Mouse (Mus musculus) layer of hippocampus, adult 9-10 months (tissue): ENCODE measurements around the gene Rnf43.

Experiments used
- DNase-seq: peaks from one replicate; pipeline ENCODE4 v3.0.0; 2022; ENCODE audit warnings: low spot score

Gene Rnf43

DNA sequence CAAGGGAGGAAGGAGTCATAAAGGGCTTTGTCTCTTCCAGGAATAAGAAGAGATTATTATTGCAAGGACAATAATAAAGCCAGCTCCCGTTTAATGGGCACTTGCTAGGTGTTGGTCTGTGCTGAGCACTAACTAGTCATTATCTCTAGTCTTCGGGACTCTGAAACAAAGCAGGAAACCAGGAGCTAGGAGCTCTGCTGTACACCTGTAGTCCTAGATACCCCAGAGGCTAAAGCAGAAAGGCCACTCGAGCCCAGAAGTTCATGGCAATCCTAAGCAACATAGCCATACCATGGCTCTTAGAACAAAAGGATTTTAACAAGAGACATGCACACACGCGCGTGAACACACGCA, 47.7 kb downstream of the Rnf43 start:
- DNase-seq = no peak

DNA sequence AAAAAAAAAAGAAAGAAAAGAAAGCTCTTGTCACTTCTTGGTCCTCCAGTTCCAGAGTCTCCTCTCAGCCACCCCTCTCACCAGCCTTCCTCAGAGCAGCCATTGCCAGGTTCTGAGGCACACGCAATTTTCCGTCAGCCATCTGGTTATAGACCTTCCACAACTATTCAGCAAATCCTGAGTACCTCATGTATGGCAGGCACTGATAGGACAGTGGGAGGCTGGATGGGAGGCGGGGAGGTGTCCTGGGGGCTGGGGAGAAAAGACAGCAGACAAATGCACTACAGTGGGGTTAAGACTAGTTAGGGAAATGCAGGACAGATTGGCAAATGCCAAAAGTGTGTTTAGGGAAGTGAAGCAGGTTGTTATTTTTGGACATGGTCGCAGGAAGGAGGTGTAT, 49.7 kb downstream of the Rnf43 start:
- no peak for DNase-seq

DNA sequence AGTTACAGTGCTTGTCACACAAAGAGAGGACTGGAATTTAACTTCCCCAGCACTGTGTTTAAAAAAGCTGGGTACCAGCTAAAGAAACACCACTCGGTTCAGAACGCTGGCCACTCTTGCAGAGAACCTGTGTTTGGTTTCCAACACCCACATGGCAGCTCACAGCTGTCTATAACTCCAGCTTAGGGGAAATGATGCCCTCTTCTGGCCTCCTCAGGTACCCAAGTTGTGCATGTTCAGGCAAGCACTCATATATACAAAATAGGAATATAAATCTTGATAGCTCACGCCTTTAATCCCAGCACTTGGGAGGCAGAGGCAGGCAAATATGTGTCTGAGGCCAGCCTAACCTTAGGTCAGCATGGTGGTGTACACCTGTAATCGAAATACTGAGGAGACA, 53.5 kb downstream of the Rnf43 start:
- no peak for DNase-seq

DNA sequence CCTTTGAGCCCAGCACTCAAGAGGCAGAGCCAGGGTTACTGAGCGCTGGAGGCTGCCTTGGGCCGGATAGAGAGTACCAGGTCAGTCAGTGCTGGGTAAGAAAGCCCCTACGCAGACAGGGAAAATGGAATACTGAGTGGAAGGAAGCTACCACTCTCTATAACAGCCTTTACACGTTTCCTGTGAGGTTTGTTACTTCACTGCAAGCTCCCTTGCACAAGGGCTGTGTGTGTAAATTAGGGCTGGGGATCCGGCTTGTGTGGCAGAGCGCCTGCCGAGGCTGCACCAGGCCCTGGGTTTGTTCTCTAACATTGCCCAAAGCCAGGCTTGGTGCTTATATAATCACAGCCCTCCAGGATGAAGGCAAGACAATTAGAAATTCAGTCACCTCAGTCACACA, 57.0 kb downstream of the Rnf43 start:
- DNase-seq = no peak

DNA sequence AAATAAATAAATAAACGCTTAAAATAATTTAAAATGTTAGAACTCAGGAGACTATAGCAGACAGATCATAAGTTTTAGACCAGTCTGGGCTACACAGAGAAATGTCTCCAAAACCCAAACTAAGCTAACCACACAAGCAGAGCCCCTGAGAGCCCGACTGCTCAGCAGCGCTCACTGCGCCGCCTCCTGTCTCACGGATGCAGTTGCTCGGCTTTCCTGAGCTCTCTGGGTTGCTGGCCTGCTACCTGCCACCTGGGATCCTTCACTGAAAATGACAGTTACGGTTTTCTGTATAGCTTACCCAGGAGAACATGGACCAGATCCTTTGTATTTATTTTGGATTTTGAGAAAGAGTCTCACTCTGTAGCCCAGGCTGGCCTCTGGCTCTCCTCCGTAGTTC, 57.8 kb downstream of the Rnf43 start:
- DNase-seq = no peak

DNA sequence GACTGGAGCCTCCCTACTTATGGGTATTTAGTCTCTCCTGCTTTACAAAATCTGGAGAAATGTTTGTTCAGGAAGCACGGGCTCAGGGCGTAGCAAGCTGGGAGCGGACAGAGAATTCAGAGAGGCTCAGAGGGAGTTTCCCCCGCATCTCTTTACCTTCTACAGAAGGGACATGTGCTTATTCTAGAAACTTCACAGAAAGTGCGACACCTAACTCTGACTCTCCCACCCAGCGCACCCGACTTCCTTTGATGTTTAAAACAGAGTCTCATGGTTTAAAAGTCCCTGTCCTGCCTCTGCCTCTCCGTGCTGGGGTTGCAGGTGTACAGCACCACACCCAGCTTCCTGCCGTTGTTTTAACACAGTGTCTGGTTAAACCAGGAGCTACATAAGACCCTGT, 58.3 kb downstream of the Rnf43 start:
- no peak for DNase-seq

DNA sequence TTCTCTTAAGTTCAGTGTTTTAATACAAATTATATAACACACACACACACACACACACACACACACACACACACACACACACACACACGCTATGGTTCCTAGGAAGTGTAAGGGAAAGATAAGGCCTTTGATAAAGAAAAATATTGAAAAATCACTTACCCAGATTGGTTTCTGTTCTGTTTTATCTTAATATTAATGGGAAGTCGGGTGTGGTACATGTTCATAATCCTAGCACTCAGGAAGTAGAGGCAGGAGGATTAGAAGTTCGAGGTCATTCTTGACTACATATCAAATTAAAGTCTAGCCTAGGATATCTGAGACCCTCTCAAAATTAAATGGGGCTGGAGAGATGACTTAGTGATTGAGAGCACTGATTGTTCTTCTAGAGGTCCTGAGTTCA, 59.6 kb downstream of the Rnf43 start:
- no peak for DNase-seq

DNA sequence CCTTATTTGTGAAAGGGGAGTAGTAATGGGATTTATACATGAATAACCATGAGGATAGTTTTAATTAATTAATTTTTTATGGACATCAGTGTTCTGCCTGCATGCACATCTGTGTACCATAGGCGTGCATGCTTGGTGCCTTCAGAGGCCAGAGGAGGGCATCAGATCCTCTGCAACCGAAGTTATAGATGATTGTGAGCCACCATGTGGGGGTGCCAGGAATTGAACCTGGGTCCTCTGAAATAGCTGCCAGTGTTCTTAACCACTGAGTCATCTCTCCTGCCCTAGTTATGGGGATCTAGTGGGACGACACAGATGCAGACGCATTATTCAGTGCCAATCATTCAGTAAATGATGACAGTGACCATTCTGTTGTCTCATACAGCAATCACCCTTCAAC, 60.4 kb downstream of the Rnf43 start:
- DNase-seq = no peak

DNA sequence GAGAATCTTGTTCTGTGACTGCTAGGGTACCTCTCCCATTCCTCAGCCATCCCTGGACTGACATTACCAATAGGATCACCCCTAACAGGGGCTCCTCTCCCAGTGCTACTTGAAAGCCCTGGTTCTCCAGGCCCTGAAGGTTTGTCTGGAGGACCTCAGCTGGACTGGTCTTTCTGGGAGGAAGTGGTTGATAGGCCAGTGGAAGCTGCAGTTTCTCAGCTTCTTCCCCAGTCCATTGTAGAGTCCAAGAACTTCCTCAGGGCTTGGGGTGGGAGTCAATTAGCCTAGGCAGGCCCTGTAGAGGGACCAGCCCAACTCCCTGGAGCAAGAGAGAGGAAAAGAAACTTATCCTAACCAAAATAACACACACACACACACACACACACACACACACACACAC, 63.0 kb downstream of the Rnf43 start:
- no peak for DNase-seq

DNA sequence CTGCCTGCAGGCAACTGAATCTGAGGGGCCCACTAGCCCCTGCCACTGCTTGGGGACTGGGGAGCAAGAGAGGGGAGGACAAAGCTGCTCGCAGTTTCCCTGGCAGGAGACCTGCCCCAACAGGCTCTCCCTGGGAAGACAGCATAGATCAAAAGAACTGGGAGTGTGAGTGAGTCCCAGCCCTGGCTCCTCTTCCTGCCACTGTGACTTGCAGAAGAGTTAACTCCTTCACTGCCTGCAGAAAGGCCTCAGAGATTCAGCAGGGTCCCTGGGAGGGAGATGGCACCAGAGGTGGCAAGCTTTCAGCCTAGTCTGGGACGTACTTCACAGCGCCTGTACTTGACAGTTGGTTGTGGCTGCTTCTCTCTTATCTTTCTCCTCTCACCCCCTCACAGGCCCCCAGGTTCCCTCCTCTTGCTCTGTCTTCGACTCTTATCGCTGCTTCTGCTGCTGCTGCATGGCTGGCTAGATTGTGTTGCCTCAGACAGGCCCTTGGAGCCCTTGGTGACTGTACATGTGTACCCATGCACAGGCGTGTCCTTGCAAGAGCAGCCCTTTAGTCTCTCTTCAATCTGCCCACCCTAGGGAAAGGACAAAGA, 63.5 kb downstream of the Rnf43 start:
- DNase-seq = no peak

DNA sequence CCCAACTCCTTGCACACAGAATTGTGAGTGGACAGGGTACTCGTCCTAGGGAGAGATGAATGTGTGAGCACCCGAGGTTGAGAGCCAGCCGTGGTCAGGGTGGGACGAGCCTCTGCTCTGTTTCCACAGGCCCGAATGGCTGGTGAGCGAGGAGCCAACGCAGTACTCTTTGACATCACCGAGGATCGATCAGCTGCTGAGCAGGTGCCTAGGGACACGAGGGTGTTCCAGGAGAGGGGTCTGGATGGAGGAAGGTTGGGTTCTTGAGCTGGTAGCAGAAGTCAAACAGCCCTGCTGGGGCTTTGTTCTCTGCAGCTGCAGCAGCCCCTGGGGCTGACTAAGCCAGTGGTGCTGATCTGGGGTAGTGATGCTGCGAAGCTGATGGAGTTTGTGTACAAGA, 64.5 kb downstream of the Rnf43 start:
- no peak for DNase-seq

DNA sequence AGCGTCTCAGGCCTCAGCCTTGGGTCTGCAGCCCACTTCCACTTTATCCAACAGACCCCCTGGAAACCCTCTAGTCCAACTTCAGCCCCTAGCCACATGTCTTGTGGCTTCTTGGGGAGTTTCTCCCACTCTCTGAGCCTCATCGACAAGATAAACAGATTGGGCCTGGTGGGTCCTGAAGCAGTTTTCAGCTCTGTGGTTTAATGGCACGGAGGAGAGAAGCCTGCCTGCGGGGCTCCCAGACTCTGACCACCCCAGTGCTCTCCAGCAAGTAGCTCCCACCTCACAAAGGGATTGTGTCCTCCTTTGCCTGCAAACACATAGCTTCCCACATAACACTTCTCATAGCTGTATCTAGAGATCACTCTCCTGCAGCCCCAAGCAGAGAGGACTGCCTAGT, 64.9 kb downstream of the Rnf43 start:
- no peak for DNase-seq

DNA sequence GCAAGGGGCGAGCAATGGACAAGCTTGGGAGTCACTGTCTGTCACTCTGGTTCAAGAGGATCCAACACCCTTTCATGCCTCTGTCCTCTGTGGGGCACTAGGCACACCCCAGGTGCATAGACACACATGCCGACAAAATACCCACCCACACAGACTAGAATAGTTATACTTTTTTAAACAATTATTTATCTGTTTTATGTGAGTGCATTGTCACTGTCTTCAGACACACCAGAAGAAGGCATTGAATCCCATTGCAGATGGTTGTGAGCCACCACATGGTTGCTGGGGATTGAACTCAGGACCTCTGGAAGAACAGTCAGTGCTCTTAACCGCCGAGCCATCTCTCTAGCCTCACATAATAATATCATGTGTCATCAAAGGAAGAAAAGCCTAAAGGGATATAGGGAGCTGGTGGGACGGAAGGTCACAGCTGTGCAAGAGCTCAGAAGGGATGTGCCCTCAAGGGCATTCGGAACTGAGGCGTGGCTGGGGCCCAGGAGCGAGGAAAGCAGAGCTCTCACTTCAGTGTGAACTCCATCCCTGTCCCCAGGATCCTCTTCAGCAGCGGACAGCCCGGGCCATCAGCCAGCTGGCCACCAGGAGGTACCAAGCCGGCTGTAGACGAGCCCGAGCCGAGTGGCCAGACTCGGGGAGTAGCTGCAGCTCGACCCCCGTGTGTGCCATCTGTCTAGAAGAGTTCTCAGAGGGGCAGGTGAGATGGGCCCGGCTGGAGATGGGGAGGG, 66.5 kb downstream of the Rnf43 start:
- no peak for DNase-seq

DNA sequence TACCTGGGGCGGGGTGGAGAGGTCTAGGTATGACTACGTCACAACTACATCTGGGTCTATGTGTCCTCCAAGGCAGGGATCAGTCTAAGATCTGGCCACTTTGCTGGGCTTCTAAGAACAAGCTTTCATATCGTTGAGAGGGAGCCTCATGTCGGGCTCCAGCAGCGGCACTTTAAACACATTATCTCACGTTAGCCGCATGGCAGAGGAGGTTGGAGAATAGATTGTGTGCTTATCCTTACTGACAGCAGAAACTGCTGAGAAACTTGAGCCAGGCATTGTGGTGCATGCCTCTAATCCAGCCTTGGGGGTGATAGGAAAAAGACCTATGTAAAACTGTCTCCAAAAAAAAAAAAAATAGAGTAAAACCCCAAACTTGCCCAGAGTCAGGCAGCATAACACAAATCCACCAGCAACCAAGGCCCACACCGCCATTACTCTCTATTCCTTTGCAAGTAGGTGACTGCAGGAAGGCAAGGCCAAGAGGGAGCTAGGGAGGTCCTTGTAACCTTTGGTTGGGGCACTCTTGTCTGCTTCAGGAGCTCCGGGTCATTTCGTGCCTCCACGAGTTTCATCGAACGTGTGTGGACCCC, 67.2 kb downstream of the Rnf43 start:
- DNase-seq = no peak

DNA sequence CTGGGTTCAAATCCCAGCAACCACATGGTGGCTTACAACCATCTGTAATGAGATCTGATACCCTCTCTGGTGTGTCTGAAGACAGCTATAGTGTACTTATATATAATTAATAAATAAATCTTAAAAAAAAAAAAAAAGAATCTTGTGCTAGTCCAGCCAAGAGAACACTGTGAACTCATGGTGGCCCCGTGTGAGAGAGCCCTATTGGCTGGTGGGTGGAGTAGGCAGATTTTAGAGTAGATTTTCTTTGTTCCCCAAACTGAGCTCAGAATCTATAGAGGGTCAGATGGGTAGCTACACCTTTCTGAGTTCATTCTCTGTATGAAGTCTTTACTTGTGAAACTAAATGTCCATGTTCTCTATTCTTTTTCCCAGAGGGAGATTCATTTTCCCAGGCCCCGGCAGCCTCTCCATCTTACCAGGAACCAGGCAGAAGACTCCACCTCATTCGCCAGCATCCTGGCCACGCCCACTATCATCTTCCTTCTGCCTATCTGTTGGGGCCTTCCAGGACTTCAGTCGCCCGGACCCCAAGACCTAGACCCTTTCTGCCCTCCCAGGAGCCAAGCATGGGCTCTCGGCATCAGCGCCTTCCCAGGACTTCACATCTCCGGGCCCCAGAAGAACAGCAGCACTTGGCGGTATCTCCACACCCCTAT, 68.3 kb downstream of the Rnf43 start:
- no peak for DNase-seq

DNA sequence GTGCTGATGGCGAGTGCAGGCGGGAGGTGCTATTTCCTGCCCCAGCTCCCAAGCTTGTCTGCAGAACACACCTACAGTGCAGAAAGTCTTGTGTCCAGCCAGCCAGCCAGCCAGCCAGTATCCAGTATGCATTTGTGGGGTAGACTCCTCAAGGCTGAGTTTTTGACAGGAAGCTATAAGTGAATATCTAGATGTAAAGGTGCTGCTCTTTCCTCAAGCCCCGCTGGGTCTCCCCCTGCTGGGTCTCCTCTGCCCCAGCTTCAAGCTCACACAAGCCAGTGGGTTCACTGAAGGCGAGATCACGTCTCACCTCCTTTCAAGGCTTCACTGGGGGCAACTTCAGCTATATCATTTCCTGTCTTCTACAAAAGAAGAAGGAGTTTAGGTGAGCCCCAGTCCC, 71.8 kb downstream of the Rnf43 start:
- no peak for DNase-seq

DNA sequence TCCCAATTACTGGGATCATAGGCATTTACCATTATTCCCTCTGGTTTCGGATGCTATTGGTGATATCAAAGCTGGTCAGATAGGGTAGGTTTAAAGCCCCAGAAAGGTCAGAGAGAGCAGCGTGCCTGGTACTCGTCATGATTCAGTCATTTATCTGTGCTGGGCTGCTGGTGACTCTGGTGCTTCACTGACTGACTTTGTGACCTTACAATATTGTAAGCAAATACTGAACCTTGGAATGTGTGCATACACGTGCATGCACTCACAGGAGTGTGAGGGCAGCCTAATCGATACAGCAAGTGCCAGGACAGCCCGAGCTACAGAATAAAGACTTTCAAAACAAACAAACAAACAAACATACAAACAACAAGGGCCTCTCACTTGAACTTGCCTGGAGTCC, 73.2 kb downstream of the Rnf43 start:
- no peak for DNase-seq

DNA sequence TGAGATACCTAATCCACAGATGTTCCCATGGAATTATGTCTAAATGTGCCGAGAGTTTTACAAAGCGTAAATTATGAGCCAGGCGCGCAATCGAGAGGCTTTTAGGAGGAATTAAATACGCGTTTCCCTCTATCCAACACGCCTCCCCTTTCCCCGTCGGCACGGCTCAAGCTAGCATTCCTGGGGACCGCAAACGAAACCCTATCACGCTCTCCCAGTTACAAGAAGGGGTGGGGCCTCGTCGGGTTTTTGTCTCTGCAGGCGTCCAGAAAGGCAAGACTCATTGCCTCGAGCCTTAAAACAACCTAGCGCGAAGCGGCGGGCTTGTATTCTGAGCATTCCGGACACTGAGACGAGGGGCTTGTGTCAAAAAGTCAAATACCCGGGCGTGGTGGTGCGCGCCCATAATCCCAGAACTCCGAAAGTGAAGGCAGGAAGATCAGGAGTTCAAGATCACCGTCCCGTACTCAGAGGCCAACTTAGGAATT, 74.2 kb downstream of the Rnf43 start:
- no peak for DNase-seq

DNA sequence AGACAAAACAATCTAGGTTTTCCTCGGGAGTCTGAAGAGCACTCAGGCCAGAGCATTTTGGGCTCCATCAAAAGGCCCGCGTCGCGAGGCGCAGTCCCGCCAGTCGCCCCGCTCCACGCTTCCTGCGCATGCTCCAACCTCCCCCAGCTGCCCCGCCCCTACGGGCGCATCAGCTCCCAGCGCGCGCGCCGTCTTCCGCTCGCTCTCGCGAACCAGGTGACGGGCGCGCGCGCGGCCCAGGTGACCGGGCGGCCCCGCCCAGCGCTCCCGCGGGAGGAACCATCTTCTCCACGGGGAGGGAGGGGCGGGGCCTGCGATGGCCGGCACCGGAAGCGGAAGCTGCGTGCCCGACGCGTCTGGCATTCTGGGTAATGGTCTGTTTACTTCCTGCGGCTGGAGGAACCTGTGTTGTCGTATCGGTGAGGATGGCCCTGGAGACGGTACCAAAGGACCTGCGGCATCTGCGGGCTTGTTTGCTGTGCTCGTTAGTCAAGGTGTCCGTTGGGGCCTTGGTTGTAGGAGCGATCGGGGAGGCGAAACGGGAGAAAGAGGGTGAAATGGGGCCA, 74.7 kb downstream of the Rnf43 start, which contains the start of gene Supt4a:
Supt4a (plus strand) TSS at position 378 of the 566 bp plus-strand sequence.
- DNase-seq = no peak

DNA sequence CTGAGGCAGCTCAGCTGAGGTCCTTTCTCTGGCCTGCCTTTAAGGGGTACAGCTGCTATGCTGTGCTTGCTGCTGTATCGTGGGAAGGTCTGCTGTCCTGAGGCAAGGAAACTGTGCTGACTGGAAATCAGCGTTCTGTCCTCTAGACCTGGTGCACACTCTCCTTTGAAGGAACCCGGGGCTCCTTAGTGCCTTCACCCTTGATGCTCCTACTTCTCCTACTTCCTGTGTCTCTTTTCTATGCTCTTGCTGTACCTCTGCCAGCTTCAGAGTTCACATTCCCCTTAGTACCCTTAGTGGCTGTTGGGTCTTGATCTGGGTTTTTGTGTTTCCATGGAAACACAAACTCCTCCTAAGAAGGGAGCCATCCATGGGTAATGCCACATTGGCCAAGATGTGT, 81.2 kb downstream of the Rnf43 start:
- no peak for DNase-seq

DNA sequence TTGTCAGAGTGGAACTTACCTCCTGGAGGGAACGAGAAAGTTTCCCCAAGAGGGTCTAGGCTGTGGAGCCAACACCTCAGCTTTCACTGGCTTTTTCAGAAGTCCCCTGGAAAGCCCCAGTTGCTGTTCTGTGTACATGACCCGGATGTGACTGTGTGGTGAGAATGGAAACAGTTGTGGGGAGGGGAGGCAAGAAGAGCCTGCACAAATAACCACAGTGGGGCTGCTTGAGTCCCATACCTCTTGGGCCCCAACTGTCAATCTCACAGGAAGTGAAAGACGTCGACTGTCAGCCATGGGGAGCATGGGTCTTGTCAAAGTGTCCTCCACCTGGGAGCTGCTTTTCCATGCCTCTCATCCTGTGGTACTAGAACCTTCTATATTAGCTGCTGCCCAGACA, 82.4 kb downstream of the Rnf43 start:
- DNase-seq = no peak

DNA sequence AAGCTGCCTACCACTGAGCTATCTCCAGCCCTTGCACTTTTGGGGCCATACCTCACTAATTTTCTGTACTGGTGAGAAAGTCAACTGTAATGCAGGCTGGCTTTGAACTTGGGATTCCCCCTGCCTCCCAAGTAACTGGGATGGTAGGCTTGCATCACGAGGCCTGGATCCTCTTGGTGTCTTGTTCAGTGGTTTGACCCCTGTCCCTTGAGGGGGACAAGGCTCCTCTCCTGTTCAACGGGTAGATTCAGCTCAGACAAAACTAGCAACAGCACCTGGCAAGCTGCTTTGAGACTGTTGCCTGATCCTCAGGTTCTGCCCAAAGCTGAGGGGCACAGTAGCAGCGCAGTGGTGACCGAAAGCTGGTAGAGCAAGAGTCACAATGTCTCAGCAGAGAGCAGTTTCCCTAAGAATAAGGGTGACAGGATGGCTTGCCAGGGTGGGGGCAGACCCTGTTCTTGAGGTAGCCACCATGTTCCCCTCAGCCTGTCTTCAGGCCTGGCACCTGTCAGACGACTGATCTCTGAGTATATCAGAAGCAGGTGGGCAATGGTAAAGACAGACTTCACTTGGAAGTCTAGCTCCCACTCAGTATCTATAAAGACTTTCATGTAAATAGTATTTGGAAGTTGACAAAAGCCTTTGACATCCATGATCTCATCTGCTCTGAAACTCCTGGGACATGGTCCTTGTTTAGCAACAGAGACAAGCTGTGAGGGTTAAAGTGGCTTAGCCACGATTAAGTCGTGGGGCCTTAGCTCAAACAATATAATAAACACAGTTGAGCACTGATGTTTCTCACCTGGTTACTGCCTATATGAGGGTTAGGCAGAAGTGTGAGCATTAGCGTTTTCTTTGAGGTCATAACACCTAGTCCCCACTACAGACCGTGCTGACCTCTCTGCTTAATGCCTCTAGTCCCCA, 83.4 kb downstream of the Rnf43 start:
- no peak for DNase-seq
